Mouse (Mus musculus): ENCODE measurements at regions not wholly inside any gene's neighbourhood (a gene's known extent, or its start where the extent isn't known, plus 50 kb on each side); places are given as distances from the start of the nearest gene placed in this dataset.

- TF ChIP-seq CTCF (conservative IDR thresholded peaks at IDR 0.05; ENCODE audit: low read length) = no peak
- no peak for TF ChIP-seq NANOG (IDR thresholded peaks at IDR 0.05; ENCODE audit: borderline replicate concordance, low read length)
- TF ChIP-seq POU5F1 (IDR thresholded peaks at IDR 0.05; ENCODE audit: borderline replicate concordance, low read length) = no peak
Measured at GRCm38 (mm10) chr1:76849346-76849745, 665.5 kb downstream of the Epha4 start.
